Mouse (Mus musculus): ENCODE results near the gene Gm20388. TPM values are rescaled to one million over a fixed set of nuclear protein-coding genes. Genes with fewer than 3 reads are reported as not detected.

Gm20388 gene
- total RNA-seq, 2 experiments from 2014 or later: 18.6 TPM; not detected in 1

- no peak for DNase-seq (ENCODE audit: low spot score in 2 of 2)
- intact Hi-C loops (cut with DNase I): no loop called here
Measured at GRCm38 (mm10) chr8:122955997-122956396, 3045.4 kb downstream of the Gm20388 start.

- intact Hi-C loops (cut with DNase I): no loop called here
Measured at GRCm38 (mm10) chr8:122960323-122960722, 3049.7 kb downstream of the Gm20388 start.

GRCm38 (mm10) chr8:122960932-122961331 lies 3050.3 kb downstream of the Gm20388 start:
- intact Hi-C loops (cut with DNase I): no loop called here
- DNase-seq (ENCODE audit: low spot score in 2 of 2): no peak

More at GRCm38 (mm10) chr8:122960323-122960722, 3049.7 kb downstream of the Gm20388 start:
- no peak for DNase-seq (ENCODE audit: low spot score in 2 of 2)

GRCm38 (mm10) chr8:122961458-122961857 lies 3050.8 kb downstream of the Gm20388 start:
- DNase-seq (ENCODE audit: low spot score in 2 of 2): no peak
- intact Hi-C loops (cut with DNase I): no loop called here

GRCm38 (mm10) chr8:122962046-122962445 lies 3051.4 kb downstream of the Gm20388 start:
- no peak for DNase-seq (ENCODE audit: low spot score in 2 of 2)
- intact Hi-C loops (cut with DNase I): no loop called here

- intact Hi-C loops (cut with DNase I): no loop called here
Measured at GRCm38 (mm10) chr8:122966638-122967037, 3056.0 kb downstream of the Gm20388 start.

GRCm38 (mm10) chr8:122968145-122968544 lies 3057.5 kb downstream of the Gm20388 start:
- intact Hi-C loops (cut with DNase I): no loop called here
- no peak for DNase-seq (ENCODE audit: low spot score in 2 of 2)

More at GRCm38 (mm10) chr8:122966638-122967037, 3056.0 kb downstream of the Gm20388 start:
- DNase-seq (ENCODE audit: low spot score in 2 of 2): no peak

- DNase-seq (ENCODE audit: low spot score in 2 of 2): no peak
- intact Hi-C loops (cut with DNase I): no loop called here
Measured at GRCm38 (mm10) chr8:122969964-122970620, 3059.5 kb downstream of the Gm20388 start.

GRCm38 (mm10) chr8:122976046-122976445 lies 3065.4 kb downstream of the Gm20388 start:
- intact Hi-C loops (cut with DNase I): no loop called here

GRCm38 (mm10) chr8:122979424-122979823 lies 3068.8 kb downstream of the Gm20388 start:
- no peak for DNase-seq (ENCODE audit: low spot score in 2 of 2)
- intact Hi-C loops (cut with DNase I): no loop called here

More at GRCm38 (mm10) chr8:122976046-122976445, 3065.4 kb downstream of the Gm20388 start:
- DNase-seq (ENCODE audit: low spot score in 2 of 2): no peak

- no peak for DNase-seq (ENCODE audit: low spot score in 2 of 2)
- intact Hi-C loops (cut with DNase I): no loop called here
Measured at GRCm38 (mm10) chr8:122979865-122980509, 3069.3 kb downstream of the Gm20388 start.

GRCm38 (mm10) chr8:122981646-122982045 lies 3071.0 kb downstream of the Gm20388 start:
- intact Hi-C loops (cut with DNase I): no loop called here
- no peak for DNase-seq (ENCODE audit: low spot score in 2 of 2)

GRCm38 (mm10) chr8:122983178-122983942 lies 3072.7 kb downstream of the Gm20388 start:
- intact Hi-C loops (cut with DNase I): no loop called here
- no peak for DNase-seq (ENCODE audit: low spot score in 2 of 2)

GRCm38 (mm10) chr8:122984175-122984574 lies 3073.5 kb downstream of the Gm20388 start:
- no peak for DNase-seq (ENCODE audit: low spot score in 2 of 2)
- intact Hi-C loops (cut with DNase I): no loop called here

- intact Hi-C loops (cut with DNase I): no loop called here
- DNase-seq (ENCODE audit: low spot score in 2 of 2): no peak
Measured at GRCm38 (mm10) chr8:122986501-122987184, 3076.0 kb downstream of the Gm20388 start.

- intact Hi-C loops (cut with DNase I): no loop called here
- DNase-seq (ENCODE audit: low spot score in 2 of 2): no peak
Measured at GRCm38 (mm10) chr8:122987255-122987654, 3076.6 kb downstream of the Gm20388 start.

GRCm38 (mm10) chr8:122988955-122989354 lies 3078.3 kb downstream of the Gm20388 start:
- intact Hi-C loops (cut with DNase I): no loop called here
- DNase-seq (ENCODE audit: low spot score in 2 of 2): no peak

GRCm38 (mm10) chr8:122989976-122990375 lies 3079.3 kb downstream of the Gm20388 start:
- intact Hi-C loops (cut with DNase I): no loop called here

GRCm38 (mm10) chr8:122991368-122991767 lies 3080.7 kb downstream of the Gm20388 start:
- intact Hi-C loops (cut with DNase I): no loop called here
- no peak for DNase-seq (ENCODE audit: low spot score in 2 of 2)

More at GRCm38 (mm10) chr8:122989976-122990375, 3079.3 kb downstream of the Gm20388 start:
- DNase-seq (ENCODE audit: low spot score in 2 of 2): no peak

- DNase-seq (ENCODE audit: low spot score in 2 of 2): no peak
- intact Hi-C loops (cut with DNase I): no loop called here
Measured at GRCm38 (mm10) chr8:122992296-122992695, 3081.7 kb downstream of the Gm20388 start.
